Mouse (Mus musculus) left cerebral cortex, postnatal 4 days (tissue): ENCODE results near the gene Trem3. TPM values are rescaled to one million over a fixed set of nuclear protein-coding genes. Genes with fewer than 3 reads are reported as not detected.

Experiments
- DNase-seq: peaks from one replicate; pipeline ENCODE4 v3.0.0-alpha.2; 2022
- intact Hi-C: fragments of 180-260 bp; cut with DNase I; formaldehyde crosslinking; loops from one replicate; pipeline ENCODE4 v1.15.1; 2025
- total RNA-seq, 2 experiments: library from RNA; stranded (reverse); gene quantifications; 2 replicates each; pipeline ENCODE4 v1.2.3; 2021

Gene Trem3
- total RNA-seq = under 1 TPM; 0.36 to 0.66 TPM

- DNase-seq = no peak
- intact Hi-C loops = no loop called here
Observed at GRCm38 (mm10) chr17:48247221-48247928, at the start of gene Trem3. Gene Trem3 (plus strand): TSS chr17:48247777.

DNA sequence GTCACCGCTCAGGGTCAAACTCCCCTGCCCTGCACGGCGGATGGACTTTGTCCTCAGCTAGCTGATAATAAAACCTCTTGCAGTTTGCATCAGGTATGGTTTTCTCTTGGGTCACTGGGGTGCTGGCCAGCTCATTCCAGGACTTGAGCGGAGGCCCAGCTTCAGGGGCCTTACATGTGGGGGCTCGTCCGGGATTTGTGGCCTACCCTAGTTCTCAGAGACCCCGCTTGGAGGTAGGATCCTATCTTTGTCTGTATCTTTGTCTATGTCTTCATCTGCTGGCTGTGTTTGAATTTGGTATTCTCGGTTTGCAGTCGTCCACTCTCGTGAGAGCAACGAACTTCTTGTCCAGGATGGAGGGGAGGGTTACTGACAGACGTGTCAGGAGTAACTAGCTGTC, 44.5 kb upstream of the Trem3 start:
- intact Hi-C loops = no loop called here

GRCm38 (mm10) chr17:48212596-48212995, 35.0 kb upstream of the Trem3 start:
- DNase-seq = no peak
- intact Hi-C loops = no loop called here

More for the DNA sequence above, 44.5 kb upstream of the Trem3 start:
- DNase-seq = no peak

DNA sequence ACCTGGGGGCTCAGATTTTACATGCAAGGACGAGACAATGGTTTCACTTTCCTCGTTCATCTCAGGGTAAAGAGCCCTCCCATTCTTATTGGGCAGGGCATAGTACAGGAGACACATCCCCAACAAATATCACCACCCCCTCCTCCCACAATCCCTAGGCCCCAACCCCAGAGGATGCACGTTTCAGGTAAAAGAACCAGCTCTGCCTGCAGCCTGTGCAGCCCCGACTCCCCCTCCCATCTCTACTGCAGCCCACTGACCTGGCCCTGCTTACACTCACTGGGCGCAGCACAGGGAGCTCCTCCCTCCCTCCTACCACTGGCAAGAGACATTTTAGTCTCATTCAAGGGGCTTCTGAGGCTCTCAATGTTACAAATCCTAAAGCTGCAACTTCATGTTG, 34.1 kb upstream of the Trem3 start:
- intact Hi-C loops = no loop called here
- no peak for DNase-seq

GRCm38 (mm10) chr17:48215429-48215828, 32.1 kb upstream of the Trem3 start:
- DNase-seq = no peak
- intact Hi-C loops = no loop called here

DNA sequence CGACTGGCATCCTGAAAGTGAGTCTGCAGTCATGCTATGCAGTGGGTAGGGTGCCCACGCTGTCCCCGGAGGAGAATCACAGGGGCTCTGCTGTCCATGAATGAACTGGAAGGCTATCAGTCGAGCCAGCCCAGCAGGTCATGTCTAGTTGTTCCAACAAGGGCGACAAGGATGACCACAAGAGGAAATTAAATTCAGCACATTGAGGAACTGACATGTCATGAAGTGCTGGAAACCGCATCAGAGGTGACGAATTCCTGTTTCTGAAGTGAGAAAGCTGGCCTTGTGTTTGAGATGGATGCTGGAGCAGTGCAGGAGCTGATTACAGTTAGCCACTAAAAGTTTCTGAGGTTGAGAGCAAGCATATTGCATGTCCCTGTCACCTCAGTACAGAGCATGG, 16.9 kb upstream of the Trem3 start:
- DNase-seq = no peak
- intact Hi-C loops = no loop called here

DNA sequence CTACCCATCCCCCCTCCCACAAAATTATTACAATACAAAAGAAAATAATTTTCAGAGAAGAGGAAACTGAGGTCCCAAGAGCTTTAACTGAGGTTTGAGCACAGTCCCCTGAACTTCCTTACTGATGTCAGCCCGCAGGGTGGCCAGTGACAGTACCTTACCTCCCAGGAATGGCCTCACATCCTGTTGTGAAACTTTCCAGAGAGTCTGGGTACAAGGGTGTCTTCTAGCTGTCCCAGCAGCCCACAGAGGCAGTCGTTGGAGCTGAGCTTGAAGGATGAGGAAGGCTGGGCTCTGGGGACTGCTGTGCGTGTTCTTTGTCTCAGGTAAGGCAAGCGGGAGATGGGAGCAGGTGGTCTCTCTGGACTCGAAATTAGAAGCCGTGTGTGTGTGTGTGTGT, 15.1 kb upstream of the Trem3 start, which contains the start of gene Trem1:
Gene Trem1 (plus strand): TSS at position 251 of the 400 bp plus-strand sequence.
- intact Hi-C loops = no loop called here
- DNase-seq = no peak

DNA sequence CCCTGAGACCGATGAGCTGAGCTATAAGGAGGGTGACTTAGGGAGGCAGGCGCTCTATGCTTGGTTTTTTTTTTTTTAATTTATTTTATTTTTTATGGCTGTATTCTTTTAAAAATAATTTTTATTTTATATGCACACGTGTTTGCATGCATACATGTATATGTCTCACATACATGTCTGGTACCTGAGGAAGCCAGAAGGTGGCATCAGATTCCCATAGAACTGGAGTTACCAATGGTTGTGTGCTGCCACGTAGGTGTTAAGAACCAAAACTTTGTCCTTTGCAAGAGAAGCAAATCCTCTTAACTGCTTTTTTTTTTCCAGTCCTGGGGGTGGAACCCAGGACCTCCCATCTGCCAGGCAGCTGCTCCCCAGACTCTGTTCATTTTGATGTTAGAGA, 13.8 kb upstream of the Trem3 start:
- DNase-seq = no peak
- intact Hi-C loops = no loop called here

DNA sequence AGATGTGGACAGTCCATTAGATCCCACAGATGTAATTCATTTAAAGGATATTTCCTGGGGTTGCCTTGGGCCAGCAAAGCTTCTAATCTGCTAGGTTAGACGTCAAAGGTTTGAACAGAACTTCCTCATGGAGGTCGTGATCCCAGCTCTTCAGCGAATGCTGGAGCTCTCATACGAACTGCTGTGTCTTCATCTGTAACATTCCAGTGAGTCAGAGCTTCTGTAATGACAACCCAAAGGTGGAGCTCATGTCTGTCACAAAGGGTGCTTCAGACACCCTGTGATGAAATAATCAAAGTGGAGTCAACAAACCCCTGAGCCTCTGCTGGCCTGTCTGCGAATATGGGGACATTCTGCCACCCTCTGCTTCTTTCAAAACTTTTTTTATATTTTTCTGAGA, 13.0 kb upstream of the Trem3 start:
- intact Hi-C loops = no loop called here
- DNase-seq = no peak

DNA sequence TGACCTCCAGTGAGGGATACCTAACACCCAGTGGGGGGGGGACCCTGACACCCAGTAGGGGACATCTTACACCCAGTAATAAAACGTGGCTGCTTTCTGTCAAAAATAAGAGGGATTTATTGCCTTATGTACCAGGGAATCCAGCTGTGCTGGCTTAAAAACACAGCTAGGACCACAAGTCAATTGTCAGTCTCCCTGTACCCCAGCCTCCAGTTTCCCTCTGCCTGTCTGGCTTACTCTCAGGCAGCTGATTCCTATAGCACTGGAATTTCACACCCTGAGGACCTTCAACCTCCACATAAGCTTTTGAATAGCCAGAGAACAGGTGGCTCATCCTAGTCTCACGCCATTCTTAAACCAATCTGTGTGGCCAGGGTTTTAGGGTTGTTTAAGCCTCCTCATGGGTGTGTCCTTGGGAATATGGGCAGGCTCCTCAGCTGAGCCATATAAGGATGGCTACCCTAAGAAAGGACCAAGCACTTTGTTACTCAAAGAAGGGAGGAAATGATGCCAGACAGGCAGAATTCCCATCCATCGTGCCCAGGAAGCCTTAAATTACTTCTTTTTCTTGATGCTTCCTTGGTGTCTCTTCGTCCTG, 11.7 kb upstream of the Trem3 start:
- intact Hi-C loops = no loop called here
- no peak for DNase-seq

DNA sequence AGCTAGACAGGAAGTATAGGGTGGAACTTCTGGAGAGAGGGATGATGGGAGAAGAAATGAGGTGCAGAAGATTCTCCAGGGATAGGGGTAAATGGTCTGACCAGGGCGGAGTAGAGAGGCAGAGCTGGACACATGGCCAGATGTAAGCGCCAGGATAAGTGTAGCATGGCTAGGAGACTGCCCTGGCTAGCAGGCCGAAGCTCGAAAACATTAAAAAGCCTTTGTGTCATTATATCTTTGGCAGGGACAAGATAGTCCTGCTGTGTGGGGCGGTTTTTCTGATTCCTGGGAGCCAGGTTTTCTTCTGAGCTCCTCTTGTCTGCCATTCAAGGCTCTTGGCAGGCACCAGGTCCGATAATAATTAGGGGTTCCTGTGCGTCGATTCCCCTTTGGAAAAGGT, 10.0 kb upstream of the Trem3 start:
- intact Hi-C loops = no loop called here

GRCm38 (mm10) chr17:48249039-48249438, 1.5 kb downstream of the Trem3 start:
- DNase-seq = no peak
- intact Hi-C loops = no loop called here

More for the DNA sequence above, 10.0 kb upstream of the Trem3 start:
- no peak for DNase-seq

DNA sequence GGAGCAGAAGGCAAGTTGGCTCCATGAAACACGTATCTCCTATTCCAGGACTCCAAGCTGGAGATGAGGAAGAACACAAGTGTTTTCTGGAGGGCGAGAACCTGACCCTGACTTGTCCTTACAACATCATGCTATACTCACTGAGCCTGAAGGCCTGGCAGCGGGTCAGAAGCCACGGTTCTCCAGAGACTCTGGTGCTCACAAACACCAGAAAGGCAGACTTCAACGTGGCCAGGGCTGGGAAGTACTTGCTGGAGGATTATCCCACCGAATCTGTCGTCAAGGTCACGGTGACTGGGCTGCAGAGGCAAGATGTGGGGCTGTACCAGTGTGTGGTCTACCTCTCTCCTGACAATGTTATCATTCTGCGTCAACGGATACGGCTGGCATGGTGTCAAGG, 1.9 kb downstream of the Trem3 start:
- intact Hi-C loops = no loop called here
- no peak for DNase-seq

GRCm38 (mm10) chr17:48250631-48251030, 3.1 kb downstream of the Trem3 start:
- intact Hi-C loops = no loop called here
- no peak for DNase-seq

DNA sequence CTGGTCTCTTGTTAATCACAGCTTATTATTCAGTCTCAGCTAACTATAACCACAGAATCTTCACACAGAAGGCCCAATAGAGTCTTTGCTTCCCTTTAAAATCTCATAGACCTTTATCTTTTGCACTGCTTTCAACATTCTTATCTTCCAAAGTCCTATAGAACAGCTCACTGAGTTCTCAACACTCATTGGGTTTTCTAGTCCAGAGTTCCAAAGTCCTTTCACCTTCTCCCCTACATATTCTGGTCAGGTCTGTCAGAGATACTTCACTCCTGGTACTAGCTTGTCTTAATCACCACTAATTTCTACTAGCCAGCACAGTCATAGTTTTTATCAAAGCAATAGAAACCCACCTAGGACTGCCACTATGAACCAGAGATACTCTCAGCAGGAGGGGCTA, 9.0 kb downstream of the Trem3 start:
- no peak for DNase-seq
- intact Hi-C loops = no loop called here

DNA sequence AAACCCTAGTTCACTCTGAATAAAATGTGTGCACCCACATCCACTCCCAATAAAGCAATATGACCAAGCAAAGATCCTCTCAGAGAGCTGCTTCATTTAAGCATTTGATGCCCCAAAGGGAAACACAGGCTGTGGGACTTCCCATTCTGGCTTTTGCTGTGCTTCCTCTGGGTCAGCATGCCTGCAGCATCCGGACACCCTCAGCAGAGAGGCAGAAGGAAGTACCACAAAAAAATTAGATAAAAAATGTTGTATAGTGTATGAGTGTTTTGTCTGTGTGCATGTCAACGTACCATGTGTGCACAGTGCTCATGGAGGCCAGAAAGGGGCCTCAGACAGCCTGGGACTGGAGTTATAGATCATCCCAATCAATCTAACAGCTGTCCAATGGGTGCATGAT, 14.3 kb downstream of the Trem3 start:
- no peak for DNase-seq
- intact Hi-C loops = no loop called here

GRCm38 (mm10) chr17:48263741-48264362, 16.3 kb downstream of the Trem3 start, which contains the start of gene Treml4:
Gene Treml4 (plus strand): TSS chr17:48264295.
- DNase-seq = no peak
- intact Hi-C loops = no loop called here

DNA sequence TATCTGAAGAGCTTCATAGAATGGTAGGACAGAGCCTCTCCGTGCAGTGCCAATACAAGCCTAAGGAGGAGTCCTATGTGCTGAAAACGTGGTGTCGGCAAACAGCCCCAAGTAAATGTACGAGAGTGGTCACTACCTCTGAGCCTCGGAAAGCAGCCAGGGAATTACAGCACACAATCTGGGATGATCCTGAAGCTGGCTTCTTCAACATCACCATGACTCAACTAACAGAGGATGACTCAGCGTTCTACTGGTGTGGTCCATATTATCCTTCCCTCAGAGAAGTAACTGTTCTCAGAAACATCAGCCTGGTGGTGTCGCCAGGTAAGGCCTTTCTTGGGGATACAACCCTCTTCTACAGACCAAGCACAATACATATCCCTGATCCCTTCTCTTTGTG, 17.1 kb downstream of the Trem3 start:
- intact Hi-C loops = no loop called here
- DNase-seq = no peak

DNA sequence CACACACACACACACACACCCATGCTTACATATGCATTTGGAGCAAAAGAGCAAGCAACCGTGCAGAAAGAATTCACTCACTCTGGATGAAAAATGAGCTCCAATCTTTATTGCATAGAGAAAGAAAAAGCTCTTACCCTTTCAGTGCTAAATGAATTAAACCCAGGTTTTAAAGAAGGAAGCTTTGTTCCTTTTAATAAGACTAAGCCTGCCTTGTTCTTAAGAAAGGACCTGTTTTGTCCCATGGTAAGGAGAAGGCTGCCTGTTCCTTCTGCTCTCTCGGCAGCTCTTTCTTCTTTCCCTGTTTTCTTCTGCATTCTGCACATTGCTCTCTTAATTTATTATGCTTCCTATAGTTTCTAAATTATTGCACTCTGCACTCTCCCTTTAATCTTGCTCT, 18.6 kb downstream of the Trem3 start:
- no peak for DNase-seq
- intact Hi-C loops = no loop called here

DNA sequence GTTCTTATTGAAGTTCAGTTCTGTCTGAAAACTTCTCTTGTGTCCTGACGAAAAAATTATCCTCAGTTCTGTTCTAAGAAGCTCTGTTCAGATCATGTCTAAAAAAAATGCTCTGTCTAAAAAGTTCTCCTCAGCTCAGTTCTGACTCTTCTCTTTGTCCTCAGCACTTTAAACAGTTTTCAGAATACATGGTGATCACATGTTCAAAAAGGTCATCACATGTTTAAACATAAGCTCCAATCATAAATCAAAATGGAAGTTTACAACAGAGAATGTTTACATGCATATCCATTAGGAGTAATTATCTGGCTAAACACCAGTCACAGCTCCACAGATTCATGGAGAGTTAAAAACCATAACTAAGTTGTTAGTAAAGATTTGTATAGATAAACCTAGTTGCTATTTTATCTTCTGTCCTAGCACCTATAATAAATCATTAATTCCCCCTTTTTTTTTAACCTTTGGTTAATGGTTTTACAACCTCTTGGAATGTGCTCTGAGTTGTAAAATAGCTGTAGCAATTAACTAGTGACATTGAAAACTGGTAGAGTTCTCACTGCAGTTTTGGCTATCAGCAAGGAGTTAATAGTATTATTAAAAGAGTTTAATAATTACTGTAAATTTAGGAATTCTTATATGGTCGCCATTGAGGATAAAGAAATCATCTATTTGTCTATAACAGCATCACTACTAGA, 19.2 kb downstream of the Trem3 start:
- DNase-seq = no peak
- intact Hi-C loops = no loop called here

- intact Hi-C loops = no loop called here
Observed at GRCm38 (mm10) chr17:48267591-48267990, 20.0 kb downstream of the Trem3 start.

GRCm38 (mm10) chr17:48268276-48268675, 20.7 kb downstream of the Trem3 start:
- intact Hi-C loops = no loop called here

More at GRCm38 (mm10) chr17:48267591-48267990, 20.0 kb downstream of the Trem3 start:
- no peak for DNase-seq

More at GRCm38 (mm10) chr17:48268276-48268675, 20.7 kb downstream of the Trem3 start:
- no peak for DNase-seq
